Mouse (Mus musculus): ENCODE measurements around the gene Ubac1. TPM values are rescaled to one million over a fixed set of nuclear protein-coding genes. Genes with fewer than 3 reads are reported as not detected.

The Ubac1 gene
- 98.7 and 110 TPM in 2 replicates for polyA plus RNA-seq (2014; fragmentation: Nextera tagmentation; extraction: Ambion mirVana)

- peak; percentile 88 for ATAC-seq (ENCODE audit: insufficient number of reproducible peaks, low FRiP score, low TSS enrichment, low read depth)
- Histone ChIP-seq H3K27ac (replicated peaks; ENCODE audit: low read depth, low read length) (0 out of 2 replicates have a peak within 1 kb of the TSS, but pooled peaks have one; percentile 39), H3K4me1 (ENCODE audit: control insufficient read depth, insufficient read depth, low read length) (peaks cover 6% of the 10 kb centered on the region; the same call in 1 of the 2 replicates), H3K4me3 (ENCODE audit: low read depth, low read length) (peak within 1 kb of the TSS; percentile 87), H3K9ac (ENCODE audit: low read length) (peak within 1 kb of the TSS; percentile 72), H3K36me3 (ENCODE audit: control insufficient read depth, insufficient read depth, low read length) (no peaks in the 10 kb centered on the region), H3K27me3 (ENCODE audit: control insufficient read depth, insufficient read depth, low read length) (no peaks in the 10 kb centered on the region), H3K4me2 (ENCODE audit: low read depth, severe bottlenecking) (peak within 1 kb of the TSS; percentile 71), H3K9me3 (ENCODE audit: control insufficient read depth, low read length) (no peaks in the 10 kb centered on the region)
- peak; percentile 93 for DNase-seq (ENCODE audit: low spot score)
- 6% methylated on average over 50 of the region's 50 CpGs for WGBS
Observed at GRCm38 (mm10) chr2:26021561-26022257, at the start of gene Ubac1. Ubac1 (minus strand) TSS chr2:26021747.

DNA sequence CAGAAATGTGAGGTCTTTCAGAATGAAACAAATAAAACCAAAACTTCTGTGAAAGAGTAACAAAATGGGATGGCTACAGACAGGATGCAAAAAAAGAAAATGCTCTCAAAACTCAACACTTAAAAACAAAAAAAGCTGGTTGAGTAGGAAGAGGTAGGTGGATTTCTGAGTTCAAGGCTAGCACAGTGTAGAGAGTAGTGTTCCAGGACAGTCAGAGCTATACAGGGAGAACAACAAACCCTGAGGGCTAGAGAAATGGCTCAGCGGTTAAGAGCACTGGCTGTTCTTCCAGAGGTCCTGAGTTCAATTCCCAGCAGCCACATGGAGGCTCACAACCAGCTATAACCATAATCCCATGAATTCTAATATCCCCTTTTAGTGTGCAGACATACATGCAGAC, 47.0 kb upstream of the Ubac1 start:
- Histone ChIP-seq H3K27ac (replicated peaks; ENCODE audit: low read depth, low read length) (no peak overlapping the region), H3K36me3 (ENCODE audit: control insufficient read depth, insufficient read depth, low read length) (no peaks in the 10 kb centered on the region), H3K9me3 (ENCODE audit: control insufficient read depth, low read length) (no peaks in the 10 kb centered on the region), H3K4me1 (ENCODE audit: control insufficient read depth, insufficient read depth, low read length) (no peaks in the 10 kb centered on the region), H3K9ac (ENCODE audit: low read length) (no peak overlapping the region), H3K4me3 (ENCODE audit: low read depth, low read length) (no peak overlapping the region), H3K4me2 (ENCODE audit: low read depth, severe bottlenecking) (no peak overlapping the region), H3K27me3 (ENCODE audit: control insufficient read depth, insufficient read depth, low read length) (no peaks in the 10 kb centered on the region)
- DNase-seq (ENCODE audit: low spot score) (no peak), ATAC-seq (ENCODE audit: insufficient number of reproducible peaks, low FRiP score, low TSS enrichment, low read depth) (no peak)
- WGBS: 96% methylated on average over 1 of the region's 1 CpGs

DNA sequence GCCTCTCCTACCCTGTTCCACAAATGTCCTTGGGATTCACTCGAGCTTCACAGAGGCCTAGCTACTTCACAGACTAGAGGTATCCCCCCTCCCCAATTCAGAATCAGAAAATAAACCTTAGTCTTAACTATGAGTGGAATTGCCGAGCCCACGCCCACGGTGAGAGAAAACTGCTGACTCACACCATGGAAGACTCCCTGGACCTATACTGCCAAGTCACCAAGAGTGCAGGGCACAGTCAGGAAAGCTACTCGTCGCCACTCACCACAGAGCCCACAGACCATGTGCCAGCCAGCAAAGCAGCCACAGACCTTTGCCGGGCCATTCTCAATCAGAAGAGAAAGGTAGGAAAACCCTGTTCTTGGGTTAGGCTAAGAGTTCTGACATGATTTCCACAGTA, 46.6 kb upstream of the Ubac1 start:
- H3K9me3 ChIP-seq (ENCODE audit: control insufficient read depth, low read length): no peaks in the 10 kb centered on the region
- H3K27ac ChIP-seq (replicated peaks; ENCODE audit: low read depth, low read length): no peak overlapping the region
- no peak overlapping the region for H3K4me2 ChIP-seq (ENCODE audit: low read depth, severe bottlenecking)
- ATAC-seq (ENCODE audit: insufficient number of reproducible peaks, low FRiP score, low TSS enrichment, low read depth) (no peak), DNase-seq (ENCODE audit: low spot score) (no peak)
- WGBS: 75% methylated on average over 7 of the region's 7 CpGs
- no peaks in the 10 kb centered on the region for H3K4me1 ChIP-seq (ENCODE audit: control insufficient read depth, insufficient read depth, low read length)
- H3K27me3 ChIP-seq (ENCODE audit: control insufficient read depth, insufficient read depth, low read length): no peaks in the 10 kb centered on the region
- no peak overlapping the region for H3K9ac ChIP-seq (ENCODE audit: low read length)
- H3K36me3 ChIP-seq (ENCODE audit: control insufficient read depth, insufficient read depth, low read length): no peaks in the 10 kb centered on the region
- H3K4me3 ChIP-seq (ENCODE audit: low read depth, low read length): no peak overlapping the region

GRCm38 (mm10) chr2:26066527-26066926, 45.0 kb upstream of the Ubac1 start:
- 60% methylated on average over 14 of the region's 14 CpGs for WGBS

DNA sequence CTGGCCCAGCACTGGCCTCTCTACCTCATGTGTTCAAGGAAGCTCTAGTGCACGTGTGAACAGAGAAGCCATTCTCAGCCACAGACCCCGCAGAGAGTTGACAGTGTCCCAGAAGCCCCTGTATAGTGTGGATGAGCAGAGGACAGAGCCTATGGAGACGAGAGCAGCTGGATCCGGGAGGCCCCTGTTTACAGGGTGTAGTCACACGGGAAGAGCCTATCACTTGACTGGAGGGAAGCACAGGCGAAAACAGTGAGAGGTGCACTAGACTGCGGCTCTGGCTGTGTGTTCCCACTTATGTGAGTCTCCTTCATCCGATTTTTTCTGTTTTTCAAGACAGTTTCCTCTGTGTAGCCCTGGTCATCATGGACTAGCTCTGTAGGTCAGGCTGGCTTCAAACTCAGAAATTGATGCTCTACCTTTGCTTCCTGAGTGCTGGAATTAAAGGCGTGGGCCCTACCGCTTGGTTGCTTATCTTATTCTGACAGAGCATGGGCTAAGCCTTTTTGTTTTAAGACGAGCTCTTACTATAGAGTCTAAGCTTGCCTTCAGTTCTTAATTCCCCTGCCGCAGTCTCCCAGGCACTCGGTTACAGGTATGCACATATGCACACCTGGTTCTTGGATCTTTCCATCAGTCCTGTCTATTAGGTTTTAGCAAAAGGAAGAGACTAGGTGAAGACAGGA, 41.3 kb upstream of the Ubac1 start:
- WGBS: 76% methylated on average over 13 of the region's 13 CpGs
- no peaks in the 10 kb centered on the region for H3K36me3 ChIP-seq (ENCODE audit: control insufficient read depth, insufficient read depth, low read length)
- H3K4me1 ChIP-seq (ENCODE audit: control insufficient read depth, insufficient read depth, low read length): no peaks in the 10 kb centered on the region
- H3K9me3 ChIP-seq (ENCODE audit: control insufficient read depth, low read length): no peaks in the 10 kb centered on the region
- no peaks in the 10 kb centered on the region for H3K27me3 ChIP-seq (ENCODE audit: control insufficient read depth, insufficient read depth, low read length)
- H3K27ac ChIP-seq (replicated peaks; ENCODE audit: low read depth, low read length): no peak overlapping the region
- DNase-seq (ENCODE audit: low spot score): no peak
- no peak overlapping the region for H3K9ac ChIP-seq (ENCODE audit: low read length)
- no peak overlapping the region for H3K4me2 ChIP-seq (ENCODE audit: low read depth, severe bottlenecking)
- ATAC-seq (ENCODE audit: insufficient number of reproducible peaks, low FRiP score, low TSS enrichment, low read depth): no peak
- no peak overlapping the region for H3K4me3 ChIP-seq (ENCODE audit: low read depth, low read length)

More at GRCm38 (mm10) chr2:26066527-26066926, 45.0 kb upstream of the Ubac1 start:
- ATAC-seq (ENCODE audit: insufficient number of reproducible peaks, low FRiP score, low TSS enrichment, low read depth): no peak
- no peaks in the 10 kb centered on the region for H3K4me1 ChIP-seq (ENCODE audit: control insufficient read depth, insufficient read depth, low read length)
- no peak overlapping the region for H3K27ac ChIP-seq (replicated peaks; ENCODE audit: low read depth, low read length)
- no peaks in the 10 kb centered on the region for H3K9me3 ChIP-seq (ENCODE audit: control insufficient read depth, low read length)
- H3K36me3 ChIP-seq (ENCODE audit: control insufficient read depth, insufficient read depth, low read length): no peaks in the 10 kb centered on the region
- H3K9ac ChIP-seq (ENCODE audit: low read length): no peak overlapping the region
- no peak for DNase-seq (ENCODE audit: low spot score)
- no peak overlapping the region for H3K4me3 ChIP-seq (ENCODE audit: low read depth, low read length)
- H3K27me3 ChIP-seq (ENCODE audit: control insufficient read depth, insufficient read depth, low read length): no peaks in the 10 kb centered on the region
- no peak overlapping the region for H3K4me2 ChIP-seq (ENCODE audit: low read depth, severe bottlenecking)

GRCm38 (mm10) chr2:26062241-26062640, 40.7 kb upstream of the Ubac1 start:
- Histone ChIP-seq H3K9ac (ENCODE audit: low read length) (no peak overlapping the region), H3K9me3 (ENCODE audit: control insufficient read depth, low read length) (no peaks in the 10 kb centered on the region), H3K27ac (replicated peaks; ENCODE audit: low read depth, low read length) (no peak overlapping the region), H3K36me3 (ENCODE audit: control insufficient read depth, insufficient read depth, low read length) (no peaks in the 10 kb centered on the region), H3K4me1 (ENCODE audit: control insufficient read depth, insufficient read depth, low read length) (no peaks in the 10 kb centered on the region), H3K4me2 (ENCODE audit: low read depth, severe bottlenecking) (no peak overlapping the region), H3K4me3 (ENCODE audit: low read depth, low read length) (no peak overlapping the region), H3K27me3 (ENCODE audit: control insufficient read depth, insufficient read depth, low read length) (no peaks in the 10 kb centered on the region)
- DNase-seq (ENCODE audit: low spot score) (no peak), ATAC-seq (ENCODE audit: insufficient number of reproducible peaks, low FRiP score, low TSS enrichment, low read depth) (no peak; the same call in 1 of the 2 replicates)
- 69% methylated on average over 4 of the region's 4 CpGs for WGBS

- Histone ChIP-seq H3K36me3 (ENCODE audit: control insufficient read depth, insufficient read depth, low read length) (no peaks in the 10 kb centered on the region), H3K9me3 (ENCODE audit: control insufficient read depth, low read length) (no peaks in the 10 kb centered on the region), H3K27ac (replicated peaks; ENCODE audit: low read depth, low read length) (no peak overlapping the region), H3K4me2 (ENCODE audit: low read depth, severe bottlenecking) (no peak overlapping the region), H3K9ac (ENCODE audit: low read length) (no peak overlapping the region), H3K27me3 (ENCODE audit: control insufficient read depth, insufficient read depth, low read length) (no peaks in the 10 kb centered on the region), H3K4me3 (ENCODE audit: low read depth, low read length) (no peak overlapping the region), H3K4me1 (ENCODE audit: control insufficient read depth, insufficient read depth, low read length) (no peaks in the 10 kb centered on the region)
- no peak for ATAC-seq (ENCODE audit: insufficient number of reproducible peaks, low FRiP score, low TSS enrichment, low read depth)
- WGBS: 76% methylated on average over 21 of the region's 21 CpGs
- no peak for DNase-seq (ENCODE audit: low spot score)
Observed at GRCm38 (mm10) chr2:26061018-26061666, 39.6 kb upstream of the Ubac1 start.

- no peak overlapping the region for H3K27ac ChIP-seq (replicated peaks; ENCODE audit: low read depth, low read length)
- H3K4me2 ChIP-seq (ENCODE audit: low read depth, severe bottlenecking): no peak overlapping the region
- H3K9ac ChIP-seq (ENCODE audit: low read length): no peak overlapping the region
- no peaks in the 10 kb centered on the region for H3K36me3 ChIP-seq (ENCODE audit: control insufficient read depth, insufficient read depth, low read length)
- no peaks in the 10 kb centered on the region for H3K9me3 ChIP-seq (ENCODE audit: control insufficient read depth, low read length)
- DNase-seq (ENCODE audit: low spot score): no peak
- 80% methylated on average over 7 of the region's 7 CpGs for WGBS
- H3K27me3 ChIP-seq (ENCODE audit: control insufficient read depth, insufficient read depth, low read length): no peaks in the 10 kb centered on the region
- ATAC-seq (ENCODE audit: insufficient number of reproducible peaks, low FRiP score, low TSS enrichment, low read depth): no peak
- H3K4me3 ChIP-seq (ENCODE audit: low read depth, low read length): no peak overlapping the region
- H3K4me1 ChIP-seq (ENCODE audit: control insufficient read depth, insufficient read depth, low read length): no peaks in the 10 kb centered on the region
Observed at GRCm38 (mm10) chr2:26057053-26057452, 35.5 kb upstream of the Ubac1 start.
